Mouse (Mus musculus) urinary bladder, postnatal 10 days (tissue): ENCODE measurements around the gene Dhcr24.

Experiments used
- DNase-seq: peaks from one replicate; pipeline ENCODE4 v3.0.0; 2022; ENCODE audit warnings: low spot score

Gene Dhcr24

GRCm38 (mm10) chr4:106560846-106561781, at the start of gene Dhcr24:
Gene Dhcr24, plus strand, starts transcription at chr4:106561038.
- peak; percentile 73 for DNase-seq

GRCm38 (mm10) chr4:106514606-106515005, 46.2 kb upstream of the Dhcr24 start:
- DNase-seq = no peak

DNA sequence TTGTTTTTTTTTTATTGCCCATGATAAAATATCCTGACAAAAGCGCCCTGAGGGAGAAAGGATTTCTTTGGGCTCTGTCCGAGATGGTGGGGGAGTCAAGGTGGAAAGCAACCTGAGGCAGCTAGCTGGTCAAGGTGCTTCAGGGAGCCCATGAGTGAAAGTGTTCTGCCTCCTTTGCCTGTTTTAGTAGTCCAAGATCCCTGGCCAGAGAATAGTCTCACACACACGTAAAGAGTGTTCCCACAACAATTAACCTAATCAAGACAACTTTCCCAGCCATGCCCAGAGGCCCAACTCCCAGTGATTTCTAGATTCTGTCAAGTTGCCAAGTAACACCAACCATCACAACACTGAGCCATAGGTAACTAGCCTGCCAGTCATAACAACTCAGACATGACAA, 38.3 kb upstream of the Dhcr24 start:
- no peak for DNase-seq

DNA sequence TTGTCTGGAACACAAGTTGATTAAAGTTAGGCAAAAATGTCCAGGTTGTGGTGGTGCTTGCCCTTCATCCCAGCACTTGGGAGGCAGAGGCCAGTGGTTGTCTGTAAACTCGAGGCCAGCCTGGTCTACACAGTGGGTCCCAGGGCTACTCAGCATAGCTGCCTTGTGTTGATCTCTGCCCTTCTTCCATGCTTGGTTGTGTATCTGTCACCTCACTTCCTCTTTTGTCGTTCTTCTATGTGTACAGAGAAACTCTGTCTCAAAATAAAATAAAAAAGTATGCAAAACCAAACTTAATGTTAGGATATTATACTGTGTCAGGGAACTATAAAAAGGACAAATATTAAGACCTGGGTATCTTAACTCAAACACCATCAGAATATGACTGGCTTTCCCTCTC, 36.7 kb upstream of the Dhcr24 start:
- DNase-seq = no peak

DNA sequence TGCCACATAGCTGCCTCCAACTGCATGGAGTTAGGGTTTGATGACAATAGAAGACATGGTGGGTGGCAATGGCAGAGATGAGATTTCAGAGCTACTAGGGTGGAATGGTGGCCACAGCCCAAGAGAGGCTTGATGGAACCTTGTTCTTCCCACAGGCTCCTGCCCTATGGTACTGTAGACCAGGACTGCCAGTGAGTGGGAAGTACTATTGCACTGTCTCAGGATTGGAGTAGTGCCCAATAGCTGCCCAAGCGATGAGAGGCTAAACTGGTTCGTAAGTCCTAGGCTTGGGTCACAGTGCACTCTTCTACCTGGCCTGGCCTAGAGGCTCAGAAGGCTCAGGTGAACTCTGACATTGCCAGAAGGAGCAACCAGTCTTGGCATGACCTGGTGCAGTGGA, 35.8 kb upstream of the Dhcr24 start:
- DNase-seq = no peak

DNA sequence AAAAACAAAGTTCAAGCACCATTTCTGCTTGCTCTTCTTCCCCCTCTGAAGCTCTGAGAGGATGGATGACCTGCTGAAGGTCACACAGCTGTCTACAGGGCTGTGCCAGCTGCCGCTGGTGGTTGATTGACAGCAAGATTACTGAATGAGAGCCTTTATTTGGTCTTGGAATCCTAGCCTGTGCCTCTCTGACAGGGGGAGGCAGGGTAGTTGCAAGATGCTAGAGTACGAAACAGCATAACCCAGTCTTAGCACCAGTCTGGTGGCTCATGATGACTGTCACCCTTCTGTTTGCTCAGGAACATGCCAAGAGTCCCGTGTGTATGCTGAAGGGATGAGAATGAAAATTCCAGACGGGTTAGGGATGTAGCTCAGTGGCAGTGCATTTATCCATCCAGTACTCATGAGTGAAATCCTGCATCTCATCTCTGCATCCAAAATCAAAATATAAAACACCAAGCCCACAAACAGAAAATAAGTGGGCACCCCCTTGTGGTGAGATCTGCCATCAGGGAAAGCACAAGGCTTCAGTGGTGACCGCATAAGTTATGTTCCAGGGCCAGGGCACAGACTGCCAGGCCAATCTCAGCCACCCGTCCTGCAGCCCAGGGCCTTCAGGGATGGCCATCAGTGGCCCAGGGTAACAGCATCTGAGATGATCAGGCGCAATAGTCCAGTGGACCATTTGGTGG, 32.8 kb upstream of the Dhcr24 start:
- no peak for DNase-seq

DNA sequence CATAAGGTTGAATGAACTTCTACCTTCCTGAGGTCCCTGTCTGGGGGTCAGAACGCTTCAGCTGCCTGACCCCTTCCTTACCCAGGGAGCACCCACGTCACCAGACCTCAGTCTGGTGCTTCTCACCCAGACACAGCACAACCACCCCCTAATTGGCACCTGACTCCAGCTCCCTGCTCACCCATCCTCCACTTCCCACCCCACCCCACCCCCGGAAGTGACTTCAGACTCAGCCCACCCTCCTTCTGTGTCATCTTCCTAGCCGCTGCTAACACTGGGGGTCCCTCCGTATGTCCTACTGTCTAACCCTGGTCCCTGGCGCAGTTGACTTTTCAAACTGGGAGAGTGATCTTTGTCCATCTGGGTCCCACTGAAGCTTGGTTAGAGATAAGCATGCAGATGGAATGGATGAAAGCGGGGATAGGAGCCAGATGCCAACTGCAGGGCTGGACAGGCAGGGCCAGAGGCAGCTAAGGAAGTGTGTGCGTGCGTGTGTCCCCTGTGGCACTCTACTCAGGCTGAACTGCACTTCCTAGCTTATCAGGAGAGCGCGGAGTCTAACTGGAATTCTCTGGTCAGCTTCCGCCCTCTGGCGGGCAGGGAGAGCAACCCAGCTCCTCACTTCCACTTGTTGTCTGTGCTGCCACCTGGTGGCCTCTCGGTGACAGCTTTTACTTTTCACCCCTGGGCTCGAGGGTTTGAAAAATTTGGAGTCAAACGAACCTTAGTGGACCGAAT, 31.3 kb upstream of the Dhcr24 start:
- peak; percentile 66 for DNase-seq

- DNase-seq = no peak
These were observed 30.7 kb upstream of the Dhcr24 start for GRCm38 (mm10) chr4:106530113-106530482.

DNA sequence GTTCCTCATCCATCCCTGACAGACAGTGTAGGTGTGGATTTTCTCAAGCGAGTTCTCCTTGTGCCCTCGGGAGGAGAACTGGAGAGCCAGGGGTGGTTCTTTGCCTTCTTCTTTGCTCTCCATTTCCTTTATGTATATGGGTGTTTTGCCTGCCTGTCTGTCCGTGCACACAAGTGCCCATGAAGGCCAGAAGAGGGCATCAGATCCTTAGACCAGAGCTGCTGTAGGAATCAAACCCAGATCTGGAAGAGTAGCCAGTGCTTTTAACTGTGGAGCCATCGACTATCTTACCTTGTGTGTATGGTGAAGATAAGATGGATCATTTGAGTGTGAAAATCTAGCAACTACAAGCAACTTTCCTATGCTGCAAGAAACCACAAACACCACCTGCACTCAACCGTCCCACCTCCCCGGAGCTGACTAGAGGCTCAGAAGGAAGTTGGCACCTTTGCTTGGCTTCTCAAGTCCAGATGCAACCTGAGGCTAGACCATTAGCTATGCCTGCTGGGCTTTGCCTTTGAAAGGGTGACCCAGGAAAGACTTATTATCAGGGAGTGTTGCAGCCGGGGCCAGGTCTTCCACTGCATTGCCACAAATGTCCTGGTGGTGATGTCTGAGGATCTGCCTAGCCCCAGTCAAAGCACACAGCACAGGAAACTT, 27.3 kb upstream of the Dhcr24 start:
- no peak for DNase-seq

- DNase-seq = no peak
These were observed 26.6 kb upstream of the Dhcr24 start for GRCm38 (mm10) chr4:106534256-106534655.

GRCm38 (mm10) chr4:106539756-106540155, 21.1 kb upstream of the Dhcr24 start:
- no peak for DNase-seq

- DNase-seq = no peak
These were observed 19.3 kb upstream of the Dhcr24 start for GRCm38 (mm10) chr4:106541491-106541890.

GRCm38 (mm10) chr4:106542211-106542610, 18.6 kb upstream of the Dhcr24 start:
- no peak for DNase-seq

DNA sequence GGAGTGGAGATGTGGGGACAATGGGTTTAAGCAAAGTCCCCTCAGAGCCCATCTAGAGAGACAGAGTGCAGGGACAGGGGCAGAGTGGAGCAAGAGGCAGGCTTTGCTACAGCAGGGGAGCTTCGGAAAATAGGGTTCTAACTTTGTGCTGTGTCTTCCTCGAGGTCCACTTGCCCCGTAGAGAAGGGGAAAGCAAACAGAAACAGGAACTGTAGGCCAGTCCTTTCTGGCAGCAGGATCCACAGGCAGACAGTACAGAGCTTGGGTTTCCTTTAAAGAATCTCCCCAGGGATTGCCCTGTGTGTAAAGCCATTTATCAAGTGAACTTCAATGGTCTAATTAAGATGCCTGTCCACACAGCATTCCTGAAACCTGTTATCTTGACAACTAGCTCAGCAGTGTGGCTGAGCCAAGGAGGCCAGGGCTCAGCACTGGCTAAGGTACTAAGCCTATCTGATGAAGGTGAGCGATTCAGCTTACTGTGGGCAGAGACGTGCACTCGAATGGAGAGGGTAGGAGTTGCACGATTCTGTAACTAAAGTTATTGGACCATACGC, 14.9 kb upstream of the Dhcr24 start:
- no peak for DNase-seq

GRCm38 (mm10) chr4:106546896-106547295, 13.9 kb upstream of the Dhcr24 start:
- DNase-seq = no peak

- no peak for DNase-seq
These were observed 12.7 kb upstream of the Dhcr24 start for GRCm38 (mm10) chr4:106548113-106548512.

DNA sequence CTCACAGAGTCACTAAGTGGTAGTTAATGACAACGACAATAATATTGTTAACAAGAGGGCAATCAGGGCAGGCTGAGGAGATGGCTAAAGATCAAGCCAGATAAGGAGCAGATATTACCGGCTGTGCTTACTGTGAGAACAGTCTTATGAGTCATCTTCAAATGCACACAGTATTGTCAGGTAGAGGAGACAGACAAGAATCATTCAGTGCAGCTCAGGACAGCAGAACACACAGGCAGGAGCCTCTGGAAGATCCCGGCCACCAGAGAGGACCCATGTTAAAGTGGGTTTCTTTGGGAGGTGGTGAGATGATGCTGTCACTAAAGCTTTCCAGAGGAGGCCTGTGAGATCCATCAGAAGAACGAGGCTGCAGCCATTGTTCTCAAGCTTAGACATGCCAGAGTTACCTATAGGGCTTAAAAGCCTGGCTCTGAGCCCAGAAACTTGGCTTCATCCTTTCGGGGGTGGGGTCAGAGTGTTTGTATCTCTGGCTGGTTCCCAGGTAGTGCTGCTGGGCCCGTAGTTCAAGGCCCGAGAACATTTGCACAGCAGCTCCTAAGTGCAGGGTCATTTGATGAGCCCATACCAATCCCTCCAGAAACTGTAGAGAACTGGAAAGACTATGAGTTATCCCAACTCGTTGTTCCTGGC, 10.2 kb upstream of the Dhcr24 start:
- no peak for DNase-seq

DNA sequence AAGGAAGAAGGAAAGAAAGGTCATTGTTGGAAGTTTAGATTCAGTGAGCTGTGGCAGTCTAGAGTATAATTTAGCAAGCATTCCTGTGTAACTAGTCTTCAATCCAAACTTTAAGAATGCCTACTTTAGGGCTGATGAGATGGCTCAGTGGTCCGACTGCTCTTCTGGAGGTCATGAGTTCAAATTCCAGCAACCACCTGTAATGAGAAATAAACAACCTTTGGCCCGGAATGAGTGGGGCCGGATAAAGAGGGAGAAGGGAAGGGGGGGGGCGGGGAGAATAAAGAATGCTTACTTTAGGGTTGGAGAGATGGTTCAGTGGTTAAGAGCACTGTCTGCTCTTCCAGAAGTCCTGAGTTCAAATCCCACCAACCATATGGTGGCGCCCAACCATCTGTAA, 3.6 kb upstream of the Dhcr24 start:
- no peak for DNase-seq

DNA sequence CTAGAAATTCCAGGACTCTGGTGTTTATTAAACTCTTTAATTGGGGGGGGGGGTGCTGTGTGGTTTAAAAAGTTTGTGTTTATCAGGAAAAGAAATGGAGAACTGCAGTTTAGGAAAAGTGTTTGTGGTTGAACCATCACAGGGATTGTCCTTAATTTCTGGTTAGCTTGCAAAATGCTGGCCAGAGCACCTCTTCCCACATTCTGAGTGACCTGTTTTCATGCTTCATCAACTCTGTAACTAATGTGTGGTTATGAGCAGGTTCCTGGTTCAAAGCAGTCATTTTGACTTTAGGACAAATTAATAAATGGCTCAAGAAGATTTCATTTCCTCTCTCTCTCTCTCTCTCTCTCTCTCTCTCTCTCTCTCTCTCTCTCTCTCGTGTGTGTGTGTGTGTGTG, 2.9 kb upstream of the Dhcr24 start:
- DNase-seq = no peak

DNA sequence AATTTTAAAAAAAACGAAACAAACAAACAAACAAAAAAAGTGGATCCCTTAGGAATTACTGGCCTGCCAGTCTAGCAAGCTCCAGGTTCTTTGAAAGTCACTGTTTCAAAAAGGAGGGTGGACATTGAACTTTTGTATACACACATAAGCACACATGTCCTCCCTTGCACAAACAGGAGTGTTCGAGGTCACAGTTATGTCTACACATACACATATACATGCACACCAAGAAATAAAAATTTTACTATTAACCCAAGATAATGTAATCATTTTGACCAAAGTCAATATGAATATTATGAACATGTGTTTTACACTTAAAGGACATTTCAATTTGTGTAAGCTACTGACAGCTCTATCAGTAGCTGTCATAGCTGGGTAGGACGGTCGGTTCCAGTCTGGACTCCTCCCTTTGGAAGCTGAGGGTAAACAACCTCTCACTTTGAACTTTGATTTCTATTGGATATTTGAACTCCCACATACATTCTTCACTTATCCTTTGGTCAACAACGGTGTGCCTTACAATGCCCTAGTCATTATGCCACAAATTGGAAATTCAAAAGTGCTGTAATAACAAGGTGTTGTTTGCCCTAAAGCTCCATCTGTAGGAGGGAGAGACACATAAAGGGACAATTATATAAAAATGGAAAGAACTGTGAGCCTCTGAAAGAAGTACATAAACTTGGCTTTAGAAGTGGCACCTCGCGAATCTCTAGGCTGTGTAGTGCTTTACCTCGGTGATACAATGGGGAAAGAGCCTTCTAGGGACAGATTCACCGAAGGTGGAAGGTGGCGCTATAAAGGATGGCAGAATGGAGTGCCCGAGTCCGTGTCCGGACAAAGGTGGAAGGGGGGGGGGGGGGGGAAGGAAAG, 1.3 kb upstream of the Dhcr24 start:
- DNase-seq = no peak
